ENCODE assay signal across 8 mouse cellular contexts in genomic region chr12:44221070-44221469, GRCm38 (mm10). TPM values are rescaled to one million over a fixed set of nuclear protein-coding genes. Genes with fewer than 3 reads are reported as not detected.
DNase-seq lines count a peak whose midpoint lies in the region; ATAC-seq and TF ChIP-seq lines count a peak whose summit lies in the region.
"Not testable (repeated sequence)": the region's sequence is repeated elsewhere in the genome, so short reads cannot be mapped to it uniquely, and the experiment has no call there.

Gene Pnpla8, plus strand, starts transcription at chr12:44221370.

- not testable (repeated sequence) for TF ChIP-seq CTCF in CH12.LX (conservative IDR thresholded peaks at IDR 0.05 in 1 of 2, IDR thresholded peaks at IDR 0.05 in 1 of 2; ENCODE audit: low read depth in 2 of 2, low read length in 2 of 2); intestine, postnatal 0 days (IDR thresholded peaks at IDR 0.05; ENCODE audit: low read depth)

- TF ChIP-seq POLR2A in CH12.LX (IDR thresholded peaks at IDR 0.05; ENCODE audit: low read depth, low read length), result not testable (repeated sequence)

- TF ChIP-seq EP300 in CH12.LX (IDR thresholded peaks at IDR 0.05; ENCODE audit: low read length), result not testable (repeated sequence)

- not testable (repeated sequence) for ATAC-seq in common myeloid progenitor, adult 5-6 weeks (replicated peaks; ENCODE audit: low read depth, poor library complexity, severe bottlenecking); heart, embryonic 16.5 days (replicated peaks; ENCODE audit: extremely low read depth, insufficient read depth, low FRiP score); intestine, postnatal 0 days; neutrophil, adult 5-6 weeks (ENCODE audit: extremely low read depth, insufficient number of reproducible peaks, low FRiP score, poor library complexity, severe bottlenecking)

- H3K4me3 ChIP-seq in CH12.LX (replicated peaks in 1 of 3; ENCODE audit: low read depth in 2 of 3, low read length in 2 of 3, poor library complexity in 1 of 3); macrophage (ENCODE audit: inconsistent target): not testable (repeated sequence)
- H3K4me3 ChIP-seq in heart, embryonic 16.5 days (ENCODE audit: low read length), result peak within 1 kb of the TSS; percentile 74
- peak within 1 kb of the TSS; percentile 62 for H3K4me3 ChIP-seq in intestine, postnatal 0 days (ENCODE audit: low read depth, low read length)

- not testable (repeated sequence) for H3K36me3 ChIP-seq in CH12.LX (replicated peaks in 1 of 2; ENCODE audit: control insufficient read depth in 1 of 2, insufficient read depth in 1 of 2, low read length in 1 of 2); heart, embryonic 16.5 days (ENCODE audit: control insufficient read depth, insufficient read depth); intestine, postnatal 0 days (ENCODE audit: control insufficient read depth, insufficient read depth); macrophage (ENCODE audit: inconsistent target)

- not testable (repeated sequence) for DNase-seq in CH12.LX (ENCODE audit: extremely low read depth); frontal cortex, adult 2 months (ENCODE audit: extremely low spot score in 1 of 2, low spot score in 1 of 2); left cerebral cortex, postnatal 4 days

- intact Hi-C loops in left cerebral cortex, postnatal 4 days (cut with DNase I), result not testable (repeated sequence)

- H3K27ac ChIP-seq in CH12.LX (ENCODE audit: insufficient read depth, low read depth); heart, embryonic 16.5 days (ENCODE audit: low read length); intestine, postnatal 0 days (ENCODE audit: low read depth, low read length); macrophage: not testable (repeated sequence)

- H3K9ac ChIP-seq in CH12.LX (ENCODE audit: insufficient read depth, low read depth), result not testable (repeated sequence)
- peak within 1 kb of the TSS; percentile 81 for H3K9ac ChIP-seq in heart, embryonic 16.5 days (ENCODE audit: low read length)
- H3K9ac ChIP-seq in intestine, postnatal 0 days (ENCODE audit: low read depth, low read length), result peak within 1 kb of the TSS; percentile 59

- peaks cover 0 to 11% of the 10 kb centered on the region in 2 experiments; a peak in 2 of 4 replicates for H3K4me1 ChIP-seq in CH12.LX (ENCODE audit: control insufficient read depth in 1 of 2, insufficient read depth in 2 of 2)
- not testable (repeated sequence) for H3K4me1 ChIP-seq in heart, embryonic 16.5 days (ENCODE audit: control insufficient read depth, insufficient read depth, low read length); intestine, postnatal 0 days (replicated peaks; ENCODE audit: control insufficient read depth, insufficient read depth, low read length)

- not testable (repeated sequence) for H3K79me2 ChIP-seq in CH12.LX (replicated peaks; ENCODE audit: control insufficient read depth, extremely low read depth, insufficient read depth, poor library complexity, severe bottlenecking); macrophage (ENCODE audit: inconsistent target)

- in situ Hi-C loops in CH12.LX (cut with MboI; ENCODE audit: low pct_ligation_motif_present, low pct_unique_long_range_greater_than_20kb, low sequenced_read_pairs), result not testable (repeated sequence)

- H3K27me3 ChIP-seq in CH12.LX (replicated peaks); heart, embryonic 16.5 days (ENCODE audit: control insufficient read depth, insufficient read depth, low read length); intestine, postnatal 0 days (replicated peaks; ENCODE audit: control insufficient read depth, insufficient read depth, low read length): not testable (repeated sequence)

- TF ChIP-seq RAD21 in CH12.LX (IDR thresholded peaks at IDR 0.05; ENCODE audit: low read depth, low read length), result not testable (repeated sequence)

- 87% methylated on average over 2 of the region's 2 CpGs for WGBS in heart, embryonic 16.5 days
- WGBS in intestine, postnatal 0 days, result 93% methylated on average over 2 of the region's 2 CpGs
- WGBS in macrophage (ENCODE audit: missing documents), result 94% methylated on average over 2 of the region's 2 CpGs

- H3K9me3 ChIP-seq in CH12.LX (replicated peaks; ENCODE audit: low read length); heart, embryonic 16.5 days (replicated peaks; ENCODE audit: control insufficient read depth, low read length); intestine, postnatal 0 days (ENCODE audit: control insufficient read depth): not testable (repeated sequence)

- dilution Hi-C loops in CH12.LX (cut with MboI; ENCODE audit: extremely low pct_ligation_motif_present, extremely low pct_unique_long_range_greater_than_20kb, low sequenced_read_pairs), result not testable (repeated sequence)

- H3K4me2 ChIP-seq in CH12.LX (ENCODE audit: insufficient read depth, low read depth, poor library complexity, severe bottlenecking), result not testable (repeated sequence)
- H3K4me2 ChIP-seq in heart, embryonic 16.5 days (ENCODE audit: low read depth, low read length), result peak within 1 kb of the TSS; percentile 94
- H3K4me2 ChIP-seq in intestine, postnatal 0 days (replicated peaks; ENCODE audit: low read depth), result peak within 1 kb of the TSS; percentile 91

RNA-seq across cellular contexts. Expression of gene Pnpla8, which starts in this region (rescaled TPM):
- total RNA-seq in CH12.LX (2012; rRNA removed) (30.1 and 32.3 TPM in 2 replicates), CH12.LX (2014; rRNA removed) (129 and 145 TPM in 2 replicates)
- polyA plus RNA-seq in CH12.LX (2012; ENCODE audit: insufficient read length, low read depth) (63.7 and 75.2 TPM in 2 replicates), macrophage (2018) (43.8 to 63.5 TPM (median 56.0 TPM) in 3 replicates)
- total RNA-seq in common myeloid progenitor, adult 5-6 weeks (2017), result 45.4 and 48.2 TPM in 2 replicates
- 80.9 and 82.7 TPM in 2 replicates for polyA plus RNA-seq in frontal cortex, adult 2 months (2012; rRNA removed)
- 64.2 and 75.1 TPM in 2 replicates for polyA plus RNA-seq in heart, embryonic 16.5 days (2015; fragmentation: Nextera tagmentation; extraction: Ambion mirVana)
- polyA plus RNA-seq in intestine, postnatal 0 days (2015; fragmentation: Nextera tagmentation; extraction: Ambion mirVana), result 55.2 and 61.6 TPM in 2 replicates
- 100 to 1,000 TPM; 106 to 123 TPM for total RNA-seq in left cerebral cortex, postnatal 4 days (2021)
- total RNA-seq in macrophage (2018; cell fraction: chromatin; rRNA removed), result 10 to 100 TPM in 25 of 26 experiments, 1 to 10 TPM in 1; 9.2 to 70.5 (median 44.0) TPM
- total RNA-seq in macrophage (2018; cell fraction: cytosol; rRNA removed), result 10 to 100 TPM; 48.9 to 75.1 (median 60.7) TPM
- total RNA-seq in macrophage (2018; cell fraction: nucleus; rRNA removed), result 10 to 100 TPM; 18.5 to 71.7 (median 44.9) TPM
- 40.8 and 46.0 TPM in 2 replicates for total RNA-seq in neutrophil, adult 5-6 weeks (2017)
